Mouse (Mus musculus) intestine, embryonic 16.5 days (tissue): ENCODE data around the gene Mfap2. TPM values are rescaled to one million over a fixed set of nuclear protein-coding genes. Genes with fewer than 3 reads are reported as not detected.
A peak's percentile ranks its signal among the peaks of the same experiment; 100 is the strongest.

Experiments used
- ATAC-seq: fragments of 200-750 bp; cut with Nextera tagmentation; 2 replicates; pipeline ENCODE4 v1.8.0; 2017; ENCODE audit warnings: moderate TSS enrichment, moderate library complexity
- H3K27ac ChIP-seq: fragments of 300-500 bp; sonication (generic); 2 replicates; pipeline ENCODE4 v1.5.1; 2014; ENCODE audit warnings: mild to moderate bottlenecking, low read length
- H3K27me3 ChIP-seq: fragments of 300-500 bp; sonication (generic); replicated peaks from 2 replicates; pipeline ENCODE4 v1.6.1; 2014; ENCODE audit warnings: low read length, control low read depth, mixed read lengths; ENCODE audit not compliant: control insufficient read depth, insufficient read depth
- H3K36me3 ChIP-seq: fragments of 300-500 bp; sonication (generic); 2 replicates; pipeline ENCODE4 v1.6.1; 2014; ENCODE audit warnings: low read length, control low read depth; ENCODE audit not compliant: control insufficient read depth, insufficient read depth
- H3K4me1 ChIP-seq: fragments of 300-500 bp; sonication (generic); 2 replicates; pipeline ENCODE4 v1.6.1; 2014; ENCODE audit warnings: low read length, control low read depth, mixed read lengths; ENCODE audit not compliant: control insufficient read depth, insufficient read depth
- H3K4me2 ChIP-seq: fragments of 300-500 bp; sonication (generic); 2 replicates; pipeline ENCODE4 v1.6.1; 2014; ENCODE audit warnings: low read depth, low read length, control low read depth
- H3K4me3 ChIP-seq: fragments of 300-500 bp; sonication (generic); 2 replicates; pipeline ENCODE4 v1.5.1; 2014; ENCODE audit warnings: mild to moderate bottlenecking, low read length
- H3K9ac ChIP-seq: fragments of 300-500 bp; sonication (generic); 2 replicates; pipeline ENCODE4 v1.6.1; 2014; ENCODE audit warnings: low read depth, low read length
- H3K9me3 ChIP-seq: fragments of 300-500 bp; sonication (generic); 2 replicates; pipeline ENCODE4 v1.6.1; 2016; ENCODE audit warnings: low read length, control low read depth; ENCODE audit not compliant: control insufficient read depth
- whole genome bisulfite sequencing: fragments of 180-500 bp; shearing (Covaris S2); extraction: QIAGEN DNeasy Blood & Tissue Kit; methylation state at CpG from one replicate; pipeline ENCODE4 v1.1.7; 2014; 5-methylcytosine and 5-hydroxymethylcytosine counted together
- polyA plus RNA-seq: library from polyadenylated mRNA; unstranded; fragments of >200 nt; fragmentation: Nextera tagmentation; extraction: Ambion mirVana; gene quantifications from 2 replicates; pipeline ENCODE4 v1.2.1, GENCODE M21; 2015

Gene Mfap2
- 312 and 334 TPM in 2 replicates for polyA plus RNA-seq

DNA sequence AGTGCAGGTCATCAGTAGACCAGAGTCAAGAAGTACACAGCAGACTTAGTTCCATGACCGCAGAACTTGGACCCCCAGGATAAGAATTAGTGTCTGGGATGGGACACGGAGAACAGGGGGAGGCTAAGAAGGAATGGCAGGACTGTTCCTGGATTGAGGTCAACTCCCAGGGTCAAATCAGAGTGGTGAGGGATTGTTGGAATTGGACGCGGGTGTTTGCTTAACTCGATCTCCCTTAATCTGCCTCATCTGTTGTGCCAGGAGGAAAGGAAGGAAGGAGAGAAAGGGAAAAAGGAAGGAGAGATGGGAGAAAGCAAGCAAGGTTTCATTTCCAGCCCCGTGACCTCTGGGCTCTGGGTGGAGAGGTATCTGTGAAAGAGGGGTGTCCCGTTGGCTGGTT, at the start of gene Mfap2:
Mfap2 (plus strand) TSS at position 301 of the 400 bp plus-strand sequence.
- H3K4me2 ChIP-seq, result peak within 1 kb of the TSS; percentile 62

DNA sequence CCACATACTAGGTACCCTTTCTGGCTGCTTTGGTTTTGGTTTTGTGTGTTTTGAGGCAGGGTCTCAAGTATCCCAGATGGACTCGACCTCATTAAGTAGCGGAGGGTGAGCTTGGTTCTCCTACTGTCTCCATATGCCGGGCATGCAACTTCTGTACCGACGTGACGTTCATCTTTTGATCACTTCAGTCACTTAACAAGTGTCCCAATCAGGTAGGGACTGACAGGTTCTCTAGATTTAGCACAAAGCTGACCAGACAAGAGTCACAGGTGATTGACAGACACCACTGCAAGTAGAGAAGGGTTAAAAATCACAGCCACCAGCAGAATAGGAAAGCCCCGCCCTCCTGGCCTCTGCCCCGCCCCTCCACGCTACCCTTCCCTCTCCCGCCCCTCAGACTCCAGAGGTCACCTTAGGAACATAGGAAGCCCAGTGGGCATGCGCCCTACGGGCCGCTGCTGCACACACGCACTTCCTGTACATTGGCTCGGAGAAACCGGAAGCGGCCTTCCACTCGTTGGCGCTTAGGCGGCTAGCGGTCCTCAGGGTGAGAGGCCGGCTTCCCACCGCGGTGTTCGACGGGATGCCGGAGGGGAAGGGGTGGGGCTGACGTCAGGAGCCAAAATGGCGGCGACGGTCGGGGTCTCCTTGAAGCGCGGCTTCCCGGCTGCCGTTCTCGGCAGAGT, 49.3 kb upstream of the Mfap2 start, which contains the start of gene Sdhb:
Sdhb (plus strand) TSS at position 423 of the 686 bp plus-strand sequence.
- peak; percentile 96 for ATAC-seq
- H3K4me1 ChIP-seq, result peaks cover 27% of the 10 kb centered on the region
- no peaks in the 10 kb centered on the region for H3K36me3 ChIP-seq
- H3K9ac ChIP-seq, result peak within 1 kb of the TSS; percentile 90
- H3K4me3 ChIP-seq, result peak within 1 kb of the TSS; percentile 76
- H3K27ac ChIP-seq, result peak within 1 kb of the TSS; percentile 83
- peak within 1 kb of the TSS; percentile 74 for H3K4me2 ChIP-seq
- no peaks in the 10 kb centered on the region for H3K9me3 ChIP-seq
- WGBS, result 2% methylated on average over 37 of the region's 37 CpGs
- H3K27me3 ChIP-seq, result no peaks in the 10 kb centered on the region

More for the DNA sequence above, at the start of gene Mfap2:
- WGBS, result 20% methylated on average over 7 of the region's 7 CpGs
- no peak for ATAC-seq
- peaks cover 13% of the 10 kb centered on the region for H3K4me1 ChIP-seq
- peaks cover 14% of the 10 kb centered on the region for H3K36me3 ChIP-seq
- H3K4me3 ChIP-seq, result peak within 1 kb of the TSS; percentile 56
- H3K27me3 ChIP-seq, result no peaks in the 10 kb centered on the region
- peak within 1 kb of the TSS; percentile 75 for H3K9ac ChIP-seq
- no peaks in the 10 kb centered on the region for H3K9me3 ChIP-seq
- H3K27ac ChIP-seq, result peak within 1 kb of the TSS; percentile 74

DNA sequence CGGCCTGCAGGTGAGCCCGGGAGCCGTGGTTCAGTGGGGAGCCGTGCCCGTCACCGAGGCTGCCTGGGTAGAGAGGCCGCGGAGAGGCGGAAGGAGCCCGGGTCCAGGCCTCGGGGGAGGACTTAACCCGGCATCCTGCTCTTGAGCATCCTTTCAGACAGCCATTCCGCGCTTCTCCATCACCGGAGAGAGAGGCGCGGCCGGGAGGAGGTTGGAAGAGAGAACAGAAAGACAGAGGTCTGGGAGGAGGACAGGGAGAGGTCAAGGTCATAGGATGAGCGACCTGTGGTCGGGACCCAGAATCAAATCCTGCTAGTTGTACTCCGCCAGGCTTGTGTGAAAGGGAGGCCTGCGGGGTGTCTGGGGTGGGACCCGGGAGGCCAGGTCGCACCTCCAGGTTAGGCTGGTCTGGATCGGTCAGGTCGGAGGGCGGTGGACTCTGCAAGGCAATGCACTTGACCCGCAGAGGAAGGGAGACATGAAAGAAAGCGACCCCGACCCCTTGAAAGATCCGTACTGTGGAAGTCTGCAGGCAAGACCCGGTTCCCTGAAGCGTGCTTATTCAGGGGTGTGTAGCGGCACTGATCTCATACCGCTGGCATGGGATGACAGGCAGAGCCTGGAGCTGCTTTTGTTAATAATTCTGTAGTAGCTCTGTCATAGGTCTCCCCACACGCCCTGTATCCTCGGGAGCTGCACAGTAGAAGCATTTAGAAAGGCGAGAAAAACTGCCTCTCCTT, 48.6 kb upstream of the Mfap2 start:
- H3K27ac ChIP-seq, result peak overlapping the region; percentile 83
- ATAC-seq, result peak; percentile 34
- H3K9ac ChIP-seq, result peak overlapping the region; percentile 90
- peak overlapping the region; percentile 76 for H3K4me3 ChIP-seq
- H3K27me3 ChIP-seq, result no peaks in the 10 kb centered on the region
- H3K36me3 ChIP-seq, result no peaks in the 10 kb centered on the region
- WGBS, result 1% methylated on average over 38 of the region's 38 CpGs
- H3K9me3 ChIP-seq, result no peaks in the 10 kb centered on the region
- H3K4me2 ChIP-seq, result peak overlapping the region; percentile 74
- peaks cover 27% of the 10 kb centered on the region for H3K4me1 ChIP-seq

DNA sequence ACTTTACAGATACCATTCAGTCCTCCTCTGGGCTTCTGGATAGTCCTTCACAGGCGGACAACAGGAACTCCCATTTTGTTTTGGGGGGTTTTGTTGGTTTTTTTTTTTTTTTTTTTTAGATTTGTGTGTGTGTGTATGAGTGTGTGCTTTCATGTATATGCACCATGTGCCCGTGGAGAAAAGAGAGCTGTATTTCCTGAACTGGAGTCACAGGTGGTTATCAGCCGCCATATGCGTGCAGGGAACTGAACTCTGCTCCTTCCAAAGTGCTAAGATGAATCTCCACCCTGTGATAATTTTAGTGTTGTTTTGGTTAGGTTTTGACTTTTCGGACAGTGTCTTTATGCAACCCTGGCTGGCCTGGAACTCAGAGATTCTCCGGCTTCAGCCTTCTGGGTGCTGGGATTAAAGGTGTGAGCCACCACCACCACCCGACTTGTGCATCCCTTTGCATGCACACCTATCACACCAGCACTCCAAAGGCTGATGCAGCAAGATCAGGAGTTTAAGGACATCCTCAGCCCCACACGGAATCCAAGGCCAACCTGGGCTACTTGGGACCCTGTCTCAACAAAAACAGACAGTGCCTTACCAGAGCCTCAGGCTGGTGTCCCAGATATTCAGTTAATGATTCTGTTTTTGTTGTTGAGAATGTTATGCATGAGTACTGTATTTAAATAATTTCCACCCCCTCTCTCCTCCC, 47.9 kb upstream of the Mfap2 start:
- ATAC-seq, result no peak
- 59% methylated on average over 8 of the region's 8 CpGs for WGBS
- H3K27ac ChIP-seq, result peak overlapping the region; percentile 83

DNA sequence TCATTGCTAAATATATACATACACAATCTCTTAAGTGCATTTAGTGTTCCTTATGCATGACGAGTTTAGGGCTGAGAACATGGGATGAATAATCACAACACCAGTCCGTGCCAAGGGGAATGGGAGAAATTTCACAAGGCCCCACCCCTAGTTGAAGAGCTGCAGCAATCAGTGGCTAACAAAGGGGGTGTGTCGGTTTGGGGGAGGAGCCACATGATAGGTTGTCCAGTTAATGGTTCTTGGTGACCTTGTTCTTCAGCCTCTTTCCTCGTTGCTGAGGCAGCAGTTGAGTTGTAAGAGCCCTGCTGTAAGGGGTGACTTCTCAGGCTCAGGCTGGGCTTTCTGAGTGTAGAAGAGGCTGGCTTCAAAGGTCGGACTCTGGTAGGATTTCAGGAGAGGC, 47.3 kb upstream of the Mfap2 start:
- Histone ChIP-seq H3K4me2 (peak overlapping the region; percentile 74), H3K27me3 (no peaks in the 10 kb centered on the region), H3K9me3 (no peaks in the 10 kb centered on the region), H3K27ac (peak overlapping the region; percentile 76), H3K4me3 (0 out of 2 replicates have a peak overlapping the region, but pooled peaks have one; percentile 76), H3K36me3 (no peaks in the 10 kb centered on the region), H3K9ac (peak overlapping the region; percentile 49; the same call in 1 of the 2 replicates), H3K4me1 (peaks cover 24% of the 10 kb centered on the region)
- ATAC-seq, result peak; percentile 19
- 24% methylated on average over 5 of the region's 5 CpGs for WGBS

More for the DNA sequence above, 47.9 kb upstream of the Mfap2 start:
- H3K9ac ChIP-seq, result peak overlapping the region; percentile 90
- H3K9me3 ChIP-seq, result no peaks in the 10 kb centered on the region
- H3K4me1 ChIP-seq, result peaks cover 27% of the 10 kb centered on the region
- H3K27me3 ChIP-seq, result no peaks in the 10 kb centered on the region
- H3K4me2 ChIP-seq, result peak overlapping the region; percentile 74
- H3K4me3 ChIP-seq, result peak overlapping the region; percentile 76
- no peaks in the 10 kb centered on the region for H3K36me3 ChIP-seq

DNA sequence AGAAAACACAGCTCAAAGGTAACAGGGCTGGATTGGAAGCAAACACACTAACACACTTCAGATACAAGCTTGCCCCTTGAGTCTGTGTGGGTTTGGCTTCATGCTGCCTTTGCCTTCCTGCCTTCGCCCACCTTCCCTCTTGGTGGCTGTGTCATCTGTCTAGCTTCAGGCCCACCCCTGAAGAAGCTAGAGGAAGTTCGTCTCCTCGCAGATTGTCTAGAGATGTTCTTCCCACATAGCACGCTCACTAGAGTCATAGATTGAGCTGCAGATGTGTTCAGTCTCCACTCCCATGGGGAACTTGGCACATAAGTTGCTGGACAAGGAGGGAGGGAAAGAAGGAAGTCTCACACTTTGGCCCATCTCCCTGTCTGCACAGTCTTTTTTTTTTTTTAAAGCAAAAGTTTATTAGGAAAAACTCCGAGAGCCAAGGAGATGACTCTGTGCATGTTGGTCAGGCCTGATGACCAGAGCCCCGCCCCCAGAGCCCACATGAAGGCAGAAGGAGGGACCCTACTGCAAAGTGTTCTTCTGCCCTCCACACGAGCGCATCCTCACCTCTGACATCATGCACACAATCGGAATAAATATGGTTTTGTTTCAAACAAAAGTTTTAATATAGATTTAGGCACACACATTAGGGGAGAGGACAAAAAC, 46.1 kb upstream of the Mfap2 start:
- peak overlapping the region; percentile 31 for H3K27ac ChIP-seq
- no peak overlapping the region for H3K9ac ChIP-seq
- no peaks in the 10 kb centered on the region for H3K9me3 ChIP-seq
- no peak for ATAC-seq
- 69% methylated on average over 9 of the region's 9 CpGs for WGBS
- H3K4me1 ChIP-seq, result peaks cover 24% of the 10 kb centered on the region
- no peaks in the 10 kb centered on the region for H3K27me3 ChIP-seq
- H3K4me3 ChIP-seq, result no peak overlapping the region
- H3K36me3 ChIP-seq, result no peaks in the 10 kb centered on the region
- no peak overlapping the region for H3K4me2 ChIP-seq

DNA sequence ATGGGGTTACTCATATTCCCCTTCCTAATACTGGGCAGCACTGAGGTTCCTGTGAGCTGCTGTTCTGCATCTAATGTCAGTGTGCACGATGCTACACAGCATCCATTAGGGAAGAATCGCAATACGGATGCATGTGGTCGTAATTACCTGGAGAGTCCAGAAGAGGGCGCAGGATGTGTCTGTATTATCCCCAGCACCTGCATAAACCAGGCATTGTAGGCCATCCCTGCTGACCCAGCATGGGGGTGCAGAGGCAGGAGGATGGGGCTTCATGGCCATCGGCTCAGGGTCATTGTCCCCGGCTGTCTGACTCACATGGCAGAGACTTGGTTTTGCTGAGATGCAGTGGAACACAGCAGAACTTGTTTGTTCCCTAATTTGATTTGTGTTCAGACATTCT, 45.6 kb upstream of the Mfap2 start:
- H3K9ac ChIP-seq, result no peak overlapping the region
- H3K4me1 ChIP-seq, result peaks cover 24% of the 10 kb centered on the region
- WGBS, result 16% methylated on average over 7 of the region's 7 CpGs
- no peak overlapping the region for H3K4me2 ChIP-seq
- H3K36me3 ChIP-seq, result no peaks in the 10 kb centered on the region
- no peaks in the 10 kb centered on the region for H3K9me3 ChIP-seq
- H3K27me3 ChIP-seq, result no peaks in the 10 kb centered on the region
- no peak for ATAC-seq
- no peak overlapping the region for H3K27ac ChIP-seq
- H3K4me3 ChIP-seq, result no peak overlapping the region

DNA sequence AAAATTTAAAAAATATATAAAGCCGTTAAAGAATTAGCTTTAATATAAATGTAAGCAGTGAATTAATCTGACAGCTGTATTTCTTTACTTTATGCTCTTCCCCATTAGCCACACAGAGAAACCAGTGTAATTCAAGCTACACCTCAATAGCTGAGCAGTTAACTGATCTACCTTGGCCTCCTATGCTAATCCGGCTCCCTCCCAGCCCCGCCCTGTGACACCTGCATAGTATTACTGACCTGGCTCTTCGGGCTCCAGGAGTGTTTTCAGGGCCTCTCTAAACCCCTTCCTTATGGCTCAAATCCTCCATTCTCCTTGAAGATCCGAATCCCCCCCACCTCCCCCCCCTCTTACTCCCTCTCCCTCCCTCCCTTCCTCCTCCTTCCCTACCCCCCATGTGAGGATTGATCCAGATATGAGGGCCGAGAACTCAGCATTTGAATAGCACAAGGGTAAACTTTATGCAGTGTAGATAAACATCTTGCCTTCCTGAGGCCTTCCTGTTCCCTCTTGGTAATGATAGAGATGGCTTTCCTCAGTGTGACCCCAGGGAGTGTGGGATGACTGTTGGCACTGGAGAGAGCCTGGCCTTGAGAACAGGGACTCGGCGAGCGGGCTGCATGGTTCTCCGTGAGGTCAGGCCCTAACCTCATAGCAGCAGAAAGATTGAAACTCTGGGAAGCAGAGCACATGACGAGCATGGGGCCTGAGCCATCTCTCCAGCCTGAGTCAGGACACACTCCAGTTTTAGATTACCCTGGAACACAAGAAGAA, 42.6 kb upstream of the Mfap2 start:
- Histone ChIP-seq H3K4me2 (no peak overlapping the region), H3K36me3 (peaks cover 20% of the 10 kb centered on the region), H3K4me3 (no peak overlapping the region), H3K9ac (no peak overlapping the region), H3K4me1 (peaks cover 10% of the 10 kb centered on the region), H3K9me3 (no peaks in the 10 kb centered on the region), H3K27me3 (no peaks in the 10 kb centered on the region), H3K27ac (no peak overlapping the region)
- no peak for ATAC-seq
- 78% methylated on average over 11 of the region's 11 CpGs for WGBS
